Mouse (Mus musculus): ENCODE data around the gene Ryr3.

Ryr3 gene

GRCm38 (mm10) chr2:112767665-112768064 lies 449.2 kb downstream of the Ryr3 start:
- peak; percentile 23 to 24 for DNase-seq

DNA sequence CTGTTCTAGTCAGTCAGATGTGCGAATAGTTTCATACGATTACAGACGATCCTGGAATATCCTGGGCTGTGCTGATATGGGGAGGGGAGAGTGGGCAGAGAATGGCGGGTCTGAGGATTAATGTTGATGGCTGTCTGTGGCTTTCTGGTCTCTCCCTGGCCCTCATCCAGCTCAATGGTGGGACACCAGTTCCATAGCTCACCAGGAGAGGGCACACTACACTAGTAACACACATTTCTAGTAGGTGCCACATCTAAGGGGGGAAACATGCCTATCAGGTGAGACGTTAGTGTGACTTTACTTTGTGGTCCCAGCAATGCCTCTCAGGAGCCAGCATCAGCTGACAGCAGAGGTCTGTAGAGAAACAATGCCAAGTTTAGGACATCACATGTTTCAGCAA lies 451.9 kb downstream of the Ryr3 start:
- peak; percentile 30 to 62 for DNase-seq

- no peak for DNase-seq
Observed at GRCm38 (mm10) chr2:112764274-112764673, 452.6 kb downstream of the Ryr3 start.

GRCm38 (mm10) chr2:112762006-112762405 lies 454.9 kb downstream of the Ryr3 start:
- no peak for DNase-seq

DNA sequence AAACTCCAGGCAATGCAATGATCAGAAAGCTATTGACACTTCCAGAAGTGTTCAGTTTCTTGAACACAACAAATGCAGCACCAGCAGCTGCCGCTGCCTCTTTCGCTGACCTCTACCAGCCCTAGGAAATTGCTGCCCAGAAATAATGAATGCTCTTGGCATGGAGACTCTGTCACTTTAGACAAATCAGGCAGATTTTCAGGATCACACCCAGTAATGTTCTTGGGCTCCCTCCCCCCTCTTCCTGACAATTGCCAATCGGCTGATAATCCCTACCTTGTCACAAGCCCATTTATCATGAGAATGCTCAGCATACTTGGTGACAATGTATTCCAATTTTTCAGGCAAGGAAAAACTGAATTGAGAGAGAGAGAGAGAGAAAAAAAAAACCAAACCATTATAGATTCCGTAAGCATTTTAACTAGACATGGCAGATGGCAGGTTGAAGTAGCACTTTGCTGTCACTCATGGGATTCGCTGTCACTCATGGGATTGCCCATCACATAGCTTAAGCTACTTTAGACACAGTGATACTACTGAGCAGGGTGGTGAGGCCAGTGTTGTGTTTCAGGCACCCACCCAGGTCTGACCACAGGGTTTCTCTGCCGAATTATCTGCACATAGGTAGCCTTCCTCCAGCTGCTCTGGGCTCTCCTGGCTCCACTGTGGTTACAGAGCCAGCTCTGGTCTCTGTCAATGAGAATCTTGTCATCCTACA lies 455.5 kb downstream of the Ryr3 start:
- peak; percentile 12 to 18 for DNase-seq

GRCm38 (mm10) chr2:112760692-112761091 lies 456.2 kb downstream of the Ryr3 start:
- DNase-seq, result no peak

- DNase-seq, result peak in 1 of 2 experiments; percentile 7
Observed at GRCm38 (mm10) chr2:112759678-112760077, 457.2 kb downstream of the Ryr3 start.

DNA sequence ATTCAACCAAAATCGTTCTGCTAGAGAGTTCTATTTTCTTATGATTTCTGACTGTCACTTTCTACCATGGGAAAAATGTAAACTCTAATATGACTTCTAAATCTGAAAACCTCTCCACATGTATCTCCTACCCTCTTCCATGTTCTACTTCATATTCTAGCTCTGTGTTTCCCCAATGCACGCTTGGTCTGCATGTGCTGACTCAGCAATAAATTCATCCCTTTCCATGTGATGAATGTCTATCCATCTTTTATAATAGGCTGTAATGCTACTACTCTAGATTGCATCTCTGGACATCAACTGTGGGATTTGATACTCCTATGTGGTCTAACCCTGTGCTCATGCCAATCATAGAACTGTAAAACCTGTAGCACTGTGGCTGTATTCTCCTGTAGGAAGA lies 458.2 kb downstream of the Ryr3 start:
- no peak for DNase-seq

GRCm38 (mm10) chr2:112753316-112753715 lies 463.6 kb downstream of the Ryr3 start:
- DNase-seq, result no peak

DNA sequence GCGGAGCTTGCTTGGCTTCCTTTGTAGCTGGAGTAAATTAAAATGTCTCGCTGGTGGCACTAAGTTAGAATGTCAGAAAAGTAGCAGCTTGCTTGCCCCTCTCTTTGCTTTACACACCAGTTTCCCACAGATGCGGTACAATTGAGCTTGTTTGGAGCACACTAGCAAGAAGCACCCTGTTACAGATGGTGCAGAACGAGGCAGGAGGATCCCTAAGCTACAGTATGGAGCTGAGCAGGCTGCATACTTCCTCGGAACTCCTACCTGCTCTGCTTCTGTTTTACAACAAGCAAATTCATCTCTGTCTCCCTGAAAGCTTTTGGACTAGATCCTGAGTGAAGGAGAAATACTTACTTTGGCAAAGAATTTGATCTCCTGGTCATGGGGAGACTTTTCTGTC lies 465.5 kb downstream of the Ryr3 start:
- DNase-seq, result no peak

DNA sequence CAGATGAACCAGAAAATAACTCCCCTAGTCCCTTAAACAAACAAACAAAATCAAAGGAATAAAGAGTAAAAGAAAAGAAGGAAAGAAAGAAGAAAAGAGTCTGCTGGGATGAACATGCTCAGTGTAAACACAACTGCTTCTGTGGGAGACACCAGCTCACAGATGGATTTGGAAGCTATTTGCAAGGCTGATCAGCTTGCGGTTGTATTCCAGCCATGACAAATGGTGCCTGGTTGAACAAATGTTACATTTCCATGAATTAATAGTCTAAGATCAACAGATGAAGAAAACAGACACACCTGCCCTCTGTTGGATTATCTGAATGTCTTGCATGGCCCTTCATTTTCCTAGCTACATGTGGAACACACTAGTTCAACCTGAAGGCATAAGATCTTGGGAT lies 468.4 kb downstream of the Ryr3 start:
- no peak for DNase-seq

- DNase-seq, result no peak
Observed at GRCm38 (mm10) chr2:112732942-112733341, 484.0 kb downstream of the Ryr3 start.

GRCm38 (mm10) chr2:112727842-112728241 lies 489.1 kb downstream of the Ryr3 start:
- DNase-seq, result peak in 1 of 2 experiments; percentile 9

GRCm38 (mm10) chr2:112721217-112721616 lies 495.7 kb downstream of the Ryr3 start:
- no peak for DNase-seq

GRCm38 (mm10) chr2:112720715-112721114 lies 496.2 kb downstream of the Ryr3 start:
- DNase-seq, result no peak

GRCm38 (mm10) chr2:112714648-112715047 lies 502.2 kb downstream of the Ryr3 start:
- DNase-seq, result no peak

GRCm38 (mm10) chr2:112681817-112682216 lies 535.1 kb downstream of the Ryr3 start:
- no peak for DNase-seq

- DNase-seq, result no peak
Observed at GRCm38 (mm10) chr2:112677246-112677645, 539.6 kb downstream of the Ryr3 start.

- no peak for DNase-seq
Observed at GRCm38 (mm10) chr2:112676721-112677120, 540.2 kb downstream of the Ryr3 start.

GRCm38 (mm10) chr2:112676175-112676574 lies 540.7 kb downstream of the Ryr3 start:
- DNase-seq, result no peak

- no peak for DNase-seq
Observed at GRCm38 (mm10) chr2:112669461-112669860, 547.4 kb downstream of the Ryr3 start.

DNA sequence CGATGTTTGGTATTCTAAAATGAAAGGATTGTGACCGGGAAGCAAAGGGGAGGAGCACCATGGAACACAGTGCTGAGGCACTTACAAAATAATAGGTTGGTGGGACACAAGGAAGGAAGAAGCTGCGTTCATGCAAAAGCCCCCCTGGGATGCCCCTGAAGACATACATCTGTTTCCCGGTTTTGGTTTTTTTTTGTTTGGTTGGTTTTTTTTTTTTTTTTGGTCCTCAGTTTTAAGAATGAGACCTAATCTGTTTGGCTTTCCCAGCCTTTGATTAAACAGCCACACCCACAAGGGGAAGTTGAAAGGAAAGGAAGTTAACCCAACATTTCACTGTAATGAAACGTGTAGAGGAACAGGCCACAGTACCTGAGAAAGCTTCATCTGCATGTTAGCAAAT lies 560.8 kb downstream of the Ryr3 start:
- DNase-seq, result no peak

DNA sequence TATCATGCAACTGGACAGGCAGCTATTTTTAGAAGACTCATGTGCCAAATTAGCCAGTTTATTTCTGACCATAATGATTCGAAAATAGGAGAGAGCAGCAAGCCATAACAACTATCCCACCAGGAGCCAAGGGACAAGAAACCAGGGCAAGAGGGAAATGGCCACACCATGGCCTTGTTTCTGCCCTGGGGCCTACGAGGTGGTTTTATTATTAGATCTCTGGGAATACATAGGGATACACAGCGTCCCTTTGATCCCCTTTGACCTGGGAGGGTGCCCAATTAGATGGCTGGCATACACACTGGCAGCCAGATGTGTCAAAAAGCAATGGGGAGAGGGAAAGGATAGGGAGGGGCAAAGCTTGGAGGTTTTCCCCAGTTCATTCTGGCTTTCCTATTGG lies 563.1 kb downstream of the Ryr3 start:
- DNase-seq, result no peak

- DNase-seq, result peak; percentile 61 to 67
Observed at GRCm38 (mm10) chr2:112637206-112637605, 579.7 kb downstream of the Ryr3 start.

- DNase-seq, result no peak
Observed at GRCm38 (mm10) chr2:112632536-112632935, 584.4 kb downstream of the Ryr3 start.

All from cerebellum, postnatal 14 days (tissue).